Comparison of ENCODE assay signal across 11 mouse cellular contexts in genomic region chr8:120278009-120278408, GRCm38 (mm10). TPM values are rescaled to one million over a fixed set of nuclear protein-coding genes. Genes with fewer than 3 reads are reported as not detected.
DNase-seq lines count a peak whose midpoint lies in the region; ATAC-seq lines count a peak whose summit lies in the region.
"Had no signal": no experiment of that assay in that cellular context is flagged by ENCODE, and none has a peak within 500 bp of the region (broad histone marks: within the 10 kb centered on the region; RNA-seq: fewer than 3 reads in every experiment).

No protein-coding gene starts in this region.

- intact Hi-C loops in heart, postnatal 25 days (cut with DNase I), result no loop called here

- DNase-seq in heart, postnatal 25 days (ENCODE audit: low spot score), result no peak
- DNase-seq in layer of hippocampus, adult 11-12 months (ENCODE audit: low spot score), result peak; percentile 12
- DNase-seq in layer of hippocampus, adult 18-20 months (ENCODE audit: low spot score in 2 of 2), result no peak
- DNase-seq in embryonic facial prominence, embryonic 14.5 days (ENCODE audit: low spot score), result peak; percentile 77
- no peak for DNase-seq in left cerebral cortex, adult 8-10 months (ENCODE audit: low spot score in 2 of 2)
- no peak for DNase-seq in forebrain, embryonic 11.5 days (ENCODE audit: low spot score)
- DNase-seq: cerebellum, adult 9-10 months; heart, adult 18-20 months had no signal

- H3K4me1 ChIP-seq in heart, embryonic 13.5 days, result peaks cover 74% of the 10 kb centered on the region
- peaks cover 75% of the 10 kb centered on the region for H3K4me1 ChIP-seq in embryonic facial prominence, embryonic 14.5 days (ENCODE audit: control insufficient read depth, insufficient read depth, low read length)
- H3K4me1 ChIP-seq in limb, embryonic 15.5 days, result peaks cover 89% of the 10 kb centered on the region
- peaks cover 31% of the 10 kb centered on the region for H3K4me1 ChIP-seq in forebrain, embryonic 11.5 days (replicated peaks; ENCODE audit: control insufficient read depth, insufficient read depth, low read length)

- H3K4me3 ChIP-seq in heart, embryonic 13.5 days, result no peak overlapping the region
- H3K4me3 ChIP-seq in embryonic facial prominence, embryonic 14.5 days (ENCODE audit: low read depth, low read length), result no peak overlapping the region
- H3K4me3 ChIP-seq in limb, embryonic 15.5 days, result no peak overlapping the region
- no peak overlapping the region for H3K4me3 ChIP-seq in forebrain, embryonic 11.5 days (ENCODE audit: low read depth, low read length)

- H3K36me3 ChIP-seq in heart, embryonic 13.5 days, result no peaks in the 10 kb centered on the region
- H3K36me3 ChIP-seq in embryonic facial prominence, embryonic 14.5 days (ENCODE audit: control insufficient read depth, insufficient read depth, low read length), result no peaks in the 10 kb centered on the region
- H3K36me3 ChIP-seq in limb, embryonic 15.5 days, result no peaks in the 10 kb centered on the region
- H3K36me3 ChIP-seq in forebrain, embryonic 11.5 days (ENCODE audit: control insufficient read depth, insufficient read depth, low read length), result no peaks in the 10 kb centered on the region

- ATAC-seq in heart, embryonic 13.5 days (ENCODE audit: extremely low read depth, insufficient number of reproducible peaks, low FRiP score, low TSS enrichment), result no peak
- ATAC-seq in embryonic facial prominence, embryonic 14.5 days (ENCODE audit: low read depth), result no peak
- ATAC-seq in limb, embryonic 15.5 days (ENCODE audit: insufficient number of reproducible peaks, low FRiP score, low TSS enrichment, low read depth), result no peak
- no peak for ATAC-seq in forebrain, embryonic 11.5 days (replicated peaks; ENCODE audit: low FRiP score)
- ATAC-seq: hindbrain, postnatal 0 days had no signal

- H3K4me2 ChIP-seq in heart, embryonic 13.5 days, result no peak overlapping the region
- H3K4me2 ChIP-seq in embryonic facial prominence, embryonic 14.5 days (ENCODE audit: low read depth, low read length), result peak overlapping the region; percentile 68; the same call in 1 of the 2 replicates
- 0 out of 2 replicates have a peak overlapping the region, but pooled peaks have one; percentile 63 for H3K4me2 ChIP-seq in limb, embryonic 15.5 days
- no peak overlapping the region for H3K4me2 ChIP-seq in forebrain, embryonic 11.5 days (ENCODE audit: low read depth, low read length, severe bottlenecking)

- H3K27me3 ChIP-seq in heart, embryonic 13.5 days (replicated peaks), result no peaks in the 10 kb centered on the region; the same call in 1 of the 2 replicates
- H3K27me3 ChIP-seq in embryonic facial prominence, embryonic 14.5 days (replicated peaks; ENCODE audit: control insufficient read depth, insufficient read depth, low read length), result no peaks in the 10 kb centered on the region
- no peaks in the 10 kb centered on the region for H3K27me3 ChIP-seq in limb, embryonic 15.5 days
- H3K27me3 ChIP-seq in forebrain, embryonic 11.5 days (ENCODE audit: control insufficient read depth, insufficient read depth, low read length), result no peaks in the 10 kb centered on the region

- 0 out of 2 replicates have a peak overlapping the region, but pooled peaks have one; percentile 80 for H3K9ac ChIP-seq in heart, embryonic 13.5 days
- peak overlapping the region; percentile 37; the same call in 1 of the 2 replicates for H3K9ac ChIP-seq in embryonic facial prominence, embryonic 14.5 days (ENCODE audit: low read depth, low read length)
- no peak overlapping the region for H3K9ac ChIP-seq in limb, embryonic 15.5 days
- H3K9ac ChIP-seq in forebrain, embryonic 11.5 days (ENCODE audit: low read length), result no peak overlapping the region

- H3K9me3 ChIP-seq in heart, embryonic 13.5 days, result no peaks in the 10 kb centered on the region
- no peaks in the 10 kb centered on the region for H3K9me3 ChIP-seq in embryonic facial prominence, embryonic 14.5 days (ENCODE audit: control insufficient read depth, low read length)
- no peaks in the 10 kb centered on the region for H3K9me3 ChIP-seq in limb, embryonic 15.5 days
- no peaks in the 10 kb centered on the region for H3K9me3 ChIP-seq in forebrain, embryonic 11.5 days (ENCODE audit: control insufficient read depth, low read length)

- peak overlapping the region; percentile 94 for H3K27ac ChIP-seq in heart, embryonic 13.5 days (replicated peaks)
- H3K27ac ChIP-seq in embryonic facial prominence, embryonic 14.5 days (replicated peaks; ENCODE audit: low read depth, low read length), result peak overlapping the region; percentile 92
- H3K27ac ChIP-seq in limb, embryonic 15.5 days, result peak overlapping the region; percentile 94
- no peak overlapping the region for H3K27ac ChIP-seq in forebrain, embryonic 11.5 days (ENCODE audit: low read depth, low read length)

- WGBS in heart, embryonic 13.5 days, result 56% methylated on average over 14 of the region's 14 CpGs
- WGBS in embryonic facial prominence, embryonic 14.5 days, result 33% methylated on average over 13 of the region's 14 CpGs
- 34% methylated on average over 14 of the region's 14 CpGs for WGBS in limb, embryonic 15.5 days
- WGBS in forebrain, embryonic 11.5 days, result 86% methylated on average over 14 of the region's 14 CpGs

RNA-seq across cellular contexts. Expression of gene Gse1, which starts 49.8 kb away (rescaled TPM):
- polyA plus RNA-seq in heart, embryonic 13.5 days (2015; fragmentation: Nextera tagmentation; extraction: Ambion mirVana), result 8.5 and 8.6 TPM in 2 replicates
- 10 to 100 TPM; 20.1 to 25.9 TPM for total RNA-seq in heart, postnatal 25 days (2021)
- total RNA-seq in layer of hippocampus, adult 18-20 months (2021), result 100 to 1,000 TPM; 142 to 146 TPM
- polyA plus RNA-seq in embryonic facial prominence, embryonic 14.5 days (2014; fragmentation: Nextera tagmentation; extraction: Ambion mirVana), result 8.7 and 11.3 TPM in 2 replicates
- 6.8 and 7.3 TPM in 2 replicates for polyA plus RNA-seq in limb, embryonic 15.5 days (2015; fragmentation: Nextera tagmentation; extraction: Ambion mirVana)
- 10 to 100 TPM; 71.5 to 78.0 (median 73.1) TPM for total RNA-seq in left cerebral cortex, adult 8-10 months (2022)
- polyA plus RNA-seq in forebrain, embryonic 11.5 days (2014; fragmentation: Nextera tagmentation; extraction: Ambion mirVana), result 22.2 and 23.6 TPM in 2 replicates

Comparison
In these comparisons a context has a peak if more than half of its experiments do, and no peak if none do; other contexts are left out.
1. DNase-seq: peak in layer of hippocampus, adult 11-12 months (single experiment) and embryonic facial prominence, embryonic 14.5 days (single experiment); none in heart, postnatal 25 days (single experiment), layer of hippocampus, adult 18-20 months (0 of 2), left cerebral cortex, adult 8-10 months (0 of 2) and forebrain, embryonic 11.5 days (single experiment).
2. H3K4me2 ChIP-seq: peak in embryonic facial prominence, embryonic 14.5 days (single experiment) and limb, embryonic 15.5 days (single experiment); none in heart, embryonic 13.5 days (single experiment) and forebrain, embryonic 11.5 days (single experiment).
3. H3K9ac ChIP-seq: peak in heart, embryonic 13.5 days (single experiment) and embryonic facial prominence, embryonic 14.5 days (single experiment); none in limb, embryonic 15.5 days (single experiment) and forebrain, embryonic 11.5 days (single experiment).